Mouse (Mus musculus) frontal cortex, adult 2 months (tissue): ENCODE measurements at regions not wholly inside any gene's neighbourhood (a gene's known extent, or its start where the extent isn't known, plus 50 kb on each side); places are given as distances from the start of the nearest gene placed in this dataset.

Experiments used
- DNase-seq, 2 experiments: peaks; one replicate each; pipeline ENCODE4 v3.0.0; 2022; ENCODE audit warnings: low spot score in 1 of 2; ENCODE audit errors: extremely low spot score in 1 of 2

- DNase-seq: no peak
Observed at GRCm38 (mm10) chr15:67245658-67246268, 745.1 kb upstream of the Lrrc6 start.

GRCm38 (mm10) chr15:67244908-67245657 lies 744.4 kb upstream of the Lrrc6 start:
- DNase-seq: peak in 1 of 2 experiments; percentile 9

GRCm38 (mm10) chr15:67235107-67235785 lies 734.5 kb upstream of the Lrrc6 start:
- DNase-seq: no peak

DNA sequence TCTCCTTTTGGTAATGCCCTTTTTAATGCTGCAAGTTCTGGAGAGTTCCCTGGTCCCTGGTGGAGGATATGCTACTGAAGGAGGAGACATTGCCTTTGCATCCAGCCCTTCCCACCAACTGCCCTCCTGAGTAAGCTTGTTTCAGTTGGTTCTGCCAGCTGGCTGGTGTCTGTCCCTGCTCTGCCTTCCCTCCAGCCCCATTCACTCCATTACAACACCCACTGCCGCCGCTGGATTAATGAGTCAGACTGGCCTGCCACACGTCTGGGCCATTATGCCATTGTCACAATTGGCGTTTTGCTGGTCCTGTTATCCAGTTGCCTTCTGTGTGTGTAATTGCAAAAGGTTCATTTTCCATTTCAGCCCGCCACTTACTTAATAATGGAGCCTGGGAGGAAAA lies 728.6 kb upstream of the Lrrc6 start:
- DNase-seq: peak in 1 of 2 experiments; percentile 11

GRCm38 (mm10) chr15:67228633-67229032 lies 727.9 kb upstream of the Lrrc6 start:
- DNase-seq: no peak

- peak in 1 of 2 experiments; percentile 5 for DNase-seq
Observed at GRCm38 (mm10) chr15:67227456-67228164, 726.9 kb upstream of the Lrrc6 start.

GRCm38 (mm10) chr15:67226900-67227299 lies 726.2 kb upstream of the Lrrc6 start:
- DNase-seq: peak in 1 of 2 experiments; percentile 11
